Mouse (Mus musculus): Measurements from ENCODE around the gene Birc2.

DNA sequence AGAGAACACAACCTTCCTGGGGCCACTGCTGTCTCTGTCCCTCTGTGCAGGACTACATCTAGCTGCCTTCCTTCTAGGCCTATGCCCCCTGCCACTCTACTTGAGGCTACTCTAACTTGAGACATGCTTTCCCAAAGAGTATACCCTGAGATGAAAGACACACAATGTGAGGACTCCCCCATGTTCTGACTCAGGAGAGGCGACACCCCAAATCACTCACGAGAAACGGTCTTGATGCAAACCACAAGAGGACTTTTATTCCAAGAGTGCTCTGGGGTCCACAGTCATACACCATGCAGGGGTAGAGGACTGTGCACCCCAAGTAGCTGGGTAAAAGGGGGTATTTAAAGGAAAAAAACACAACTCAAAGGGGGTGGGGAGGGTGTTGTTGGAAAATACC is 47.5 kb upstream of the Birc2 start:
- TF ChIP-seq CTCF (IDR thresholded peaks at IDR 0.05; ENCODE audit: borderline replicate concordance, control insufficient read depth, extremely low read depth, insufficient read depth, low read length, poor library complexity) (no peak), POLR2A (IDR thresholded peaks at IDR 0.05; ENCODE audit: control insufficient read depth, extremely low read depth, insufficient read depth, low read length, poor library complexity) (no peak)
